Mouse (Mus musculus) forebrain, embryonic 11.5 days (tissue): ENCODE data around the gene Grik5. TPM values are rescaled to one million over a fixed set of nuclear protein-coding genes. Genes with fewer than 3 reads are reported as not detected.

ENCODE experiments used
- ATAC-seq: fragments of 200-750 bp; cut with Nextera tagmentation; replicated peaks from 2 replicates; pipeline ENCODE4 v1.8.0; 2017; ENCODE audit warnings: moderate TSS enrichment; ENCODE audit not compliant: low FRiP score
- DNase-seq: peaks from one replicate; pipeline ENCODE4 v3.0.0-alpha.2; 2017; ENCODE audit warnings: low spot score
- H3K27ac ChIP-seq: fragments of 300-500 bp; sonication (generic); 2 replicates; pipeline ENCODE4 v1.5.1; 2014; ENCODE audit warnings: low read depth, low read length
- H3K27me3 ChIP-seq: fragments of 300-500 bp; sonication (generic); 2 replicates; pipeline ENCODE4 v1.6.1; 2014; ENCODE audit warnings: mild to moderate bottlenecking, low read length, mixed read lengths; ENCODE audit not compliant: control insufficient read depth, insufficient read depth
- H3K36me3 ChIP-seq: fragments of 300-500 bp; sonication (generic); 2 replicates; pipeline ENCODE4 v1.6.1; 2014; ENCODE audit warnings: mild to moderate bottlenecking, low read length, moderate library complexity, mixed read lengths; ENCODE audit not compliant: control insufficient read depth, insufficient read depth
- H3K4me1 ChIP-seq: fragments of 300-500 bp; sonication (generic); replicated peaks from 2 replicates; pipeline ENCODE4 v1.6.1; 2014; ENCODE audit warnings: low read length, mixed read lengths; ENCODE audit not compliant: control insufficient read depth, insufficient read depth
- H3K4me2 ChIP-seq: fragments of 300-500 bp; sonication (generic); 2 replicates; pipeline ENCODE4 v1.6.1; 2014; ENCODE audit warnings: low read depth, mild to moderate bottlenecking, low read length, moderate library complexity, mixed read lengths; ENCODE audit not compliant: severe bottlenecking
- H3K4me3 ChIP-seq: fragments of 300-500 bp; sonication (generic); 2 replicates; pipeline ENCODE4 v1.5.1; 2014; ENCODE audit warnings: low read depth, low read length
- H3K9ac ChIP-seq: fragments of 300-500 bp; sonication (generic); 2 replicates; pipeline ENCODE4 v1.6.1; 2014; ENCODE audit warnings: low read length
- H3K9me3 ChIP-seq: fragments of 300-500 bp; sonication (generic); 2 replicates; pipeline ENCODE4 v1.6.1; 2016; ENCODE audit warnings: low read length, mixed read lengths; ENCODE audit not compliant: control insufficient read depth
- WGBS: fragments of 180-500 bp; shearing (Covaris S2); extraction: QIAGEN DNeasy Blood & Tissue Kit; methylation state at CpG from one replicate; pipeline ENCODE4 v1.1.7; 2014; 5-methylcytosine and 5-hydroxymethylcytosine counted together
- polyA plus RNA-seq: library from polyadenylated mRNA; unstranded; fragments of >200 nt; fragmentation: Nextera tagmentation; extraction: Ambion mirVana; gene quantifications from 2 replicates; pipeline ENCODE4 v1.2.1, GENCODE M21; 2014

Gene Grik5
- polyA plus RNA-seq, result 13.6 and 14.0 TPM in 2 replicates

GRCm38 (mm10) chr7:25071979-25072715 is at the start of gene Grik5, which contains the start of gene Zfp574:
Grik5 (minus strand) TSS chr7:25072346.
Zfp574 (plus strand) TSS chr7:25072567.
- H3K27me3 ChIP-seq, result no peaks in the 10 kb centered on the region
- 0% methylated on average over 24 of the region's 28 CpGs for WGBS
- peak within 1 kb of the TSS; percentile 91 for H3K27ac ChIP-seq
- DNase-seq, result peak; percentile 71
- no peaks in the 10 kb centered on the region for H3K9me3 ChIP-seq
- H3K36me3 ChIP-seq, result peaks cover 10% of the 10 kb centered on the region; the same call in 1 of the 2 replicates
- peak within 1 kb of the TSS; percentile 96 for H3K4me2 ChIP-seq
- H3K4me3 ChIP-seq, result peak within 1 kb of the TSS; percentile 78
- peak; percentile 0; the same call in 1 of the 2 replicates for ATAC-seq
- H3K4me1 ChIP-seq, result peaks cover 44% of the 10 kb centered on the region
- H3K9ac ChIP-seq, result peak within 1 kb of the TSS; percentile 95

GRCm38 (mm10) chr7:25121240-25121786 is 49.2 kb upstream of the Grik5 start:
- Histone ChIP-seq H3K4me1 (no peaks in the 10 kb centered on the region), H3K36me3 (no peaks in the 10 kb centered on the region), H3K27me3 (no peaks in the 10 kb centered on the region), H3K4me2 (no peak overlapping the region), H3K4me3 (no peak overlapping the region), H3K9me3 (no peaks in the 10 kb centered on the region), H3K9ac (no peak overlapping the region), H3K27ac (no peak overlapping the region)
- ATAC-seq (no peak), DNase-seq (no peak)
- WGBS, result 78% methylated on average over 13 of the region's 13 CpGs

- Histone ChIP-seq H3K27me3 (no peaks in the 10 kb centered on the region), H3K27ac (no peak overlapping the region), H3K4me2 (no peak overlapping the region), H3K4me3 (no peak overlapping the region), H3K36me3 (no peaks in the 10 kb centered on the region), H3K4me1 (no peaks in the 10 kb centered on the region), H3K9me3 (no peaks in the 10 kb centered on the region), H3K9ac (no peak overlapping the region)
- ATAC-seq (no peak), DNase-seq (no peak)
- WGBS, result 78% methylated on average over 13 of the region's 25 CpGs
Observed at GRCm38 (mm10) chr7:25120061-25120834, 48.1 kb upstream of the Grik5 start.

- WGBS, result 87% methylated on average over 16 of the region's 16 CpGs
- no peak overlapping the region for H3K27ac ChIP-seq
- DNase-seq, result no peak
- H3K9me3 ChIP-seq, result no peaks in the 10 kb centered on the region
- no peak for ATAC-seq
- H3K4me3 ChIP-seq, result no peak overlapping the region
- no peak overlapping the region for H3K9ac ChIP-seq
- H3K4me2 ChIP-seq, result no peak overlapping the region
- no peaks in the 10 kb centered on the region for H3K4me1 ChIP-seq
- H3K36me3 ChIP-seq, result no peaks in the 10 kb centered on the region
- H3K27me3 ChIP-seq, result no peaks in the 10 kb centered on the region
Observed at GRCm38 (mm10) chr7:25112956-25113603, 40.9 kb upstream of the Grik5 start.

- ATAC-seq (no peak), DNase-seq (no peak)
- H3K27me3 ChIP-seq, result no peaks in the 10 kb centered on the region
- no peak overlapping the region for H3K4me3 ChIP-seq
- H3K4me2 ChIP-seq, result no peak overlapping the region
- no peak overlapping the region for H3K9ac ChIP-seq
- no peaks in the 10 kb centered on the region for H3K9me3 ChIP-seq
- no peaks in the 10 kb centered on the region for H3K36me3 ChIP-seq
- H3K4me1 ChIP-seq, result no peaks in the 10 kb centered on the region
- no peak overlapping the region for H3K27ac ChIP-seq
- WGBS, result 86% methylated on average over 17 of the region's 17 CpGs
Observed at GRCm38 (mm10) chr7:25112178-25112955, 40.2 kb upstream of the Grik5 start.

- no peak overlapping the region for H3K4me3 ChIP-seq
- no peak overlapping the region for H3K27ac ChIP-seq
- no peaks in the 10 kb centered on the region for H3K4me1 ChIP-seq
- DNase-seq (no peak), ATAC-seq (no peak)
- no peak overlapping the region for H3K9ac ChIP-seq
- H3K4me2 ChIP-seq, result no peak overlapping the region
- 94% methylated on average over 9 of the region's 9 CpGs for WGBS
- H3K9me3 ChIP-seq, result no peaks in the 10 kb centered on the region
- no peaks in the 10 kb centered on the region for H3K36me3 ChIP-seq
- no peaks in the 10 kb centered on the region for H3K27me3 ChIP-seq
Observed at GRCm38 (mm10) chr7:25110336-25110735, 38.2 kb upstream of the Grik5 start.

GRCm38 (mm10) chr7:25109355-25109754 is 37.2 kb upstream of the Grik5 start:
- no peaks in the 10 kb centered on the region for H3K4me1 ChIP-seq
- 79% methylated on average over 12 of the region's 12 CpGs for WGBS
- DNase-seq (no peak), ATAC-seq (no peak)
- no peaks in the 10 kb centered on the region for H3K27me3 ChIP-seq
- no peak overlapping the region for H3K9ac ChIP-seq
- H3K4me3 ChIP-seq, result no peak overlapping the region
- no peak overlapping the region for H3K4me2 ChIP-seq
- H3K27ac ChIP-seq, result no peak overlapping the region
- no peaks in the 10 kb centered on the region for H3K9me3 ChIP-seq
- H3K36me3 ChIP-seq, result no peaks in the 10 kb centered on the region
